Mouse (Mus musculus) thymus, adult 2 months (tissue): Measurements from ENCODE around the gene Shf.

ENCODE experiments used
- CTCF ChIP-seq: fragments of 200-500 bp; IDR thresholded peaks from 2 replicates; pipeline ENCODE4 v1.5.1; 2012; ENCODE audit warnings: mild to moderate bottlenecking, control low read depth, low read length, moderate library complexity, borderline replicate concordance; ENCODE audit not compliant: control insufficient read depth, poor library complexity, insufficient read depth; ENCODE audit errors: extremely low read depth
- POLR2A ChIP-seq: fragments of 200-500 bp; IDR thresholded peaks from 2 replicates; pipeline ENCODE4 v1.6.1; 2012; ENCODE audit warnings: mild to moderate bottlenecking, low read length, control low read depth, moderate library complexity; ENCODE audit not compliant: control insufficient read depth, poor library complexity, insufficient read depth; ENCODE audit errors: extremely low read depth

GRCm38 (mm10) chr2:122305097-122305892 is 63.7 kb downstream of the Shf start:
- TF ChIP-seq CTCF: no peak
- TF ChIP-seq POLR2A: no peak
